Mouse (Mus musculus) heart, embryonic 14.5 days (tissue): ENCODE results near the gene Xrcc5. TPM values are rescaled to one million over a fixed set of nuclear protein-coding genes. Genes with fewer than 3 reads are reported as not detected.

Experiments
- ATAC-seq: fragments of 200-750 bp; cut with Nextera tagmentation; 2 replicates; pipeline ENCODE4 v1.8.0; 2017; ENCODE audit warnings: low read depth, moderate TSS enrichment; ENCODE audit not compliant: insufficient number of reproducible peaks, insufficient read depth, low FRiP score
- H3K27ac ChIP-seq, 2 experiments: fragments of 200-500 bp in 1 of 2; fragments of 300-500 bp in 1 of 2; sonication (generic) in 1 of 2; replicated peaks in 1 of 2; 2 replicates each; pipeline ENCODE4 v1.5.1; 2012 to 2014; ENCODE audit warnings: low read depth in 2 of 2, low read length in 2 of 2, control low read depth in 1 of 2, mild to moderate bottlenecking in 1 of 2, mixed read lengths in 1 of 2; ENCODE audit not compliant: control insufficient read depth in 1 of 2, insufficient read depth in 1 of 2
- H3K27me3 ChIP-seq: fragments of 300-500 bp; sonication (generic); 2 replicates; pipeline ENCODE4 v1.6.1; 2014; ENCODE audit warnings: mild to moderate bottlenecking, low read length, control low read depth; ENCODE audit not compliant: control insufficient read depth, insufficient read depth
- H3K36me3 ChIP-seq: fragments of 300-500 bp; sonication (generic); 2 replicates; pipeline ENCODE4 v1.6.1; 2014; ENCODE audit warnings: mild to moderate bottlenecking, control low read depth, low read length, mixed read lengths; ENCODE audit not compliant: control insufficient read depth, insufficient read depth
- H3K4me1 ChIP-seq, 2 experiments: fragments of 200-500 bp in 1 of 2; fragments of 300-500 bp in 1 of 2; sonication (generic) in 1 of 2; 2 replicates each; pipeline ENCODE4 v1.6.1; 2012 to 2014; ENCODE audit warnings: low read length in 2 of 2, control low read depth in 1 of 2, mixed read lengths in 1 of 2; ENCODE audit not compliant: control insufficient read depth in 2 of 2, insufficient read depth in 2 of 2
- H3K4me2 ChIP-seq: fragments of 300-500 bp; sonication (generic); 2 replicates; pipeline ENCODE4 v1.6.1; 2014; ENCODE audit warnings: mild to moderate bottlenecking, low read length
- H3K4me3 ChIP-seq, 2 experiments: fragments of 200-500 bp in 1 of 2; fragments of 300-500 bp in 1 of 2; sonication (generic) in 1 of 2; 2 replicates each; pipeline ENCODE4 v1.5.1; 2012 to 2014; ENCODE audit warnings: low read length in 2 of 2, mild to moderate bottlenecking in 2 of 2, control low read depth in 1 of 2, low read depth in 1 of 2, moderate library complexity in 1 of 2; ENCODE audit not compliant: control insufficient read depth in 1 of 2, insufficient read depth in 1 of 2
- H3K9ac ChIP-seq: fragments of 300-500 bp; sonication (generic); 2 replicates; pipeline ENCODE4 v1.6.1; 2014; ENCODE audit warnings: mild to moderate bottlenecking, low read length
- H3K9me3 ChIP-seq: fragments of 300-500 bp; sonication (generic); 2 replicates; pipeline ENCODE4 v1.6.1; 2016; ENCODE audit warnings: low read length, control low read depth; ENCODE audit not compliant: control insufficient read depth
- WGBS: fragments of 180-500 bp; shearing (Covaris S2); extraction: QIAGEN DNeasy Blood & Tissue Kit; methylation state at CpG from one replicate; pipeline ENCODE4 v1.1.7; 2014; 5-methylcytosine and 5-hydroxymethylcytosine counted together
- polyA plus RNA-seq: library from polyadenylated mRNA; unstranded; fragments of >200 nt; fragmentation: Nextera tagmentation; extraction: Ambion mirVana; gene quantifications from 2 replicates; pipeline ENCODE4 v1.2.1, GENCODE M21; 2014

The Xrcc5 gene
- polyA plus RNA-seq, 1 experiment from 2014 or later = 18.6 TPM

GRCm38 (mm10) chr1:72390420-72390819 is 83.2 kb downstream of the Xrcc5 start:
- Histone ChIP-seq H3K4me1 (no peaks in the 10 kb centered on the region), H3K27me3 (no peaks in the 10 kb centered on the region), H3K9me3 (no peaks in the 10 kb centered on the region), H3K4me2 (no peak overlapping the region), H3K4me3 (no peak overlapping the region), H3K9ac (no peak overlapping the region), H3K36me3 (peaks cover 13% of the 10 kb centered on the region; the same call in 1 of the 2 replicates), H3K27ac (no peak overlapping the region)
- 88% methylated on average over 4 of the region's 4 CpGs for WGBS
- ATAC-seq = no peak

GRCm38 (mm10) chr1:72399720-72400401 is 92.6 kb downstream of the Xrcc5 start:
- ATAC-seq = no peak
- Histone ChIP-seq H3K27ac (no peak overlapping the region), H3K4me3 (no peak overlapping the region), H3K27me3 (no peaks in the 10 kb centered on the region), H3K9me3 (no peaks in the 10 kb centered on the region), H3K4me1 (no peaks in the 10 kb centered on the region), H3K9ac (no peak overlapping the region), H3K4me2 (no peak overlapping the region), H3K36me3 (0 out of 2 replicates have a peak, but pooled peaks cover 5% of the 10 kb centered on the region)
- 72% methylated on average over 8 of the region's 8 CpGs for WGBS

- Histone ChIP-seq H3K9me3 (no peaks in the 10 kb centered on the region), H3K27me3 (no peaks in the 10 kb centered on the region), H3K27ac (no peak overlapping the region), H3K36me3 (0 out of 2 replicates have a peak, but pooled peaks cover 1% of the 10 kb centered on the region), H3K9ac (no peak overlapping the region), H3K4me2 (no peak overlapping the region), H3K4me3 (no peak overlapping the region), H3K4me1 (no peaks in the 10 kb centered on the region)
- WGBS = 77% methylated on average over 9 of the region's 9 CpGs
- no peak for ATAC-seq
These were observed 93.4 kb downstream of the Xrcc5 start for GRCm38 (mm10) chr1:72400616-72401015.

- no peak overlapping the region for H3K4me2 ChIP-seq
- ATAC-seq = no peak
- no peak overlapping the region for H3K9ac ChIP-seq
- no peaks in the 10 kb centered on the region for H3K4me1 ChIP-seq
- 82% methylated on average over 8 of the region's 8 CpGs for WGBS
- no peak overlapping the region for H3K4me3 ChIP-seq
- no peaks in the 10 kb centered on the region for H3K27me3 ChIP-seq
- no peak overlapping the region for H3K27ac ChIP-seq
- H3K9me3 ChIP-seq = no peaks in the 10 kb centered on the region
- H3K36me3 ChIP-seq = no peaks in the 10 kb centered on the region
These were observed 94.3 kb downstream of the Xrcc5 start for GRCm38 (mm10) chr1:72401331-72402069.

GRCm38 (mm10) chr1:72406505-72407079 is 99.4 kb downstream of the Xrcc5 start:
- Histone ChIP-seq H3K27me3 (no peaks in the 10 kb centered on the region), H3K9me3 (no peaks in the 10 kb centered on the region), H3K4me3 (no peak overlapping the region), H3K27ac (no peak overlapping the region), H3K4me1 (no peaks in the 10 kb centered on the region), H3K4me2 (no peak overlapping the region), H3K9ac (no peak overlapping the region), H3K36me3 (no peaks in the 10 kb centered on the region)
- 69% methylated on average over 14 of the region's 14 CpGs for WGBS
- ATAC-seq = no peak

- ATAC-seq = no peak
- Histone ChIP-seq H3K9me3 (no peaks in the 10 kb centered on the region), H3K4me1 (peaks cover 0 to 3% of the 10 kb centered on the region in 2 experiments; a peak in 3 of 4 replicates), H3K27me3 (no peaks in the 10 kb centered on the region), H3K36me3 (no peaks in the 10 kb centered on the region), H3K4me3 (no peak overlapping the region), H3K9ac (no peak overlapping the region), H3K4me2 (no peak overlapping the region), H3K27ac (no peak overlapping the region)
- WGBS = 74% methylated on average over 5 of the region's 5 CpGs
These were observed 102.7 kb downstream of the Xrcc5 start for GRCm38 (mm10) chr1:72409936-72410335.

GRCm38 (mm10) chr1:72411108-72411507 is 103.9 kb downstream of the Xrcc5 start:
- Histone ChIP-seq H3K27ac (no peak overlapping the region), H3K4me1 (peaks cover 0 to 3% of the 10 kb centered on the region in 2 experiments; a peak in 3 of 4 replicates), H3K9ac (no peak overlapping the region), H3K4me2 (no peak overlapping the region), H3K9me3 (no peaks in the 10 kb centered on the region), H3K27me3 (no peaks in the 10 kb centered on the region), H3K36me3 (no peaks in the 10 kb centered on the region), H3K4me3 (no peak overlapping the region)
- WGBS = 87% methylated on average over 8 of the region's 8 CpGs
- ATAC-seq = no peak
